Mouse (Mus musculus) Patski (cell line): Measurements from ENCODE around the gene Foxn1. TPM values are rescaled to one million over a fixed set of nuclear protein-coding genes. Genes with fewer than 3 reads are reported as not detected.

Experiments
- ATAC-seq: fragments of 100-300 bp; one replicate; pipeline ENCODE4 v1.8.0; 2021
- CTCF ChIA-PET: fragments of 350-600 bp; sonication (Branson Sonifier 250); formaldehyde crosslinking; loops from one replicate; lab custom pipeline; 2022; ENCODE audit warnings: inconsistent platforms; lab: Charles Lee
- POLR2A ChIA-PET: fragments of 350-600 bp; sonication (Branson Sonifier 250); formaldehyde crosslinking; loops from one replicate; lab custom pipeline; 2022; ENCODE audit warnings: antibody characterized with exemption, inconsistent platforms; lab: Charles Lee
- DNase-seq: peaks from one replicate; pipeline ENCODE4 v3.0.0-alpha.2; 2011; ENCODE audit warnings: low read depth, low spot score
- H3K27me3 ChIP-seq: fragments of 371-371 bp; one replicate; pipeline ENCODE4 v1.5.1; 2021
- CTCF ChIP-seq: fragments of 100-300 bp; IDR thresholded peaks from one replicate; pipeline ENCODE4 v1.5.1; 2021
- in situ Hi-C: fragments of 300-500 bp; cut with MboI; formaldehyde crosslinking; loops from 3 replicates; pipeline ENCODE4 v1.11.1; 2018; ENCODE audit warnings: low pct_unique_long_range_greater_than_20kb, mixed read lengths
- polyA plus RNA-seq: library from polyadenylated mRNA; unstranded; gene quantifications from one replicate; pipeline ENCODE4 v1.2.3, GENCODE M21; 2021

Gene Foxn1
- polyA plus RNA-seq, 1 experiment from 2014 or later, result 0.37 TPM

DNA sequence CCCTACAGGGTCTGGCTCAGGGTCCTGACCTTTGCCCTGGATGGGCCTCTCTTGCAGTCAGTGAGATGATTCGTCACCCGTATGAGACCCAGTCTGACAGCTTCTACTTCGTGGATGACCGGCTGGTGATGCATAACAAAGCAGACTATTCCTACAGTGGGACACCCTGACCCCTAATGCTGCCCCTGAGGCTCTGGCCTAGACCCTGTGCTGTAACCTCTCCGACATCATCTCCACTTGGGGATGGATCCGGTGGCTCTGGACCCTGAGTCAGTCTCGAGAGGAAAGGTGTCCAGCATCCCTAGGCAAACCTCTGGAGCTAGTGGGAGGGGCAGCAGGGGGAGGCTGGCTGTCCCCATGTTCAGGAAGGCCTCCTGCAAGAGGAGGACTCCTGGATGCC is 37.9 kb downstream of the Foxn1 start:
- ChIA-PET CTCF (interaction anchor here (0.9 to 1.2 kb wide), 2 partner anchors 49 to 62 kb away, joined by 3 to 4 read pairs; no protein-coding TSS in a partner anchor), POLR2A (no interaction called here)
- in situ Hi-C loops, result no loop called here

DNA sequence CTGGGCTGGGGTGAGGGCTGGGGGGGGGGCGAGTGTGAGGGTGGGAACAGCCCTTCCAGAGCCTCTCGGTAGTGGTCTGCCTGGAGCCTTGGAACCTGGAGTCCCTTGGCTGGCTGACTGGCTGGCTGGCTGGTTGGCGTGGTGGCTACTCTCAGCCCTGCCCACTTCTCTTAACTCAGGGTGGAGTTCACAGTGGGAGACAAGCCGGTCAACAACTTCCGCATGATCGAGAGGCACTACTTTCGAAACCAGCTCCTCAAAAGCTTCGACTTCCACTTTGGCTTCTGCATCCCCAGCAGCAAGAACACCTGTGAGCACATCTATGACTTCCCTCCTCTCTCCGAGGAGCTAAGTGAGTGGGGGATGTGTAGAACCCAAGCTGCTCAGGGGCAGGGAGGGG is 38.5 kb downstream of the Foxn1 start:
- DNase-seq, result no peak
- ChIA-PET CTCF (interaction anchor here (0.9 to 1.2 kb wide), 2 partner anchors 50 to 61 kb away, joined by 3 to 4 read pairs; no protein-coding TSS in a partner anchor), POLR2A (no interaction called here)

More for the DNA sequence above, 37.9 kb downstream of the Foxn1 start:
- H3K27me3 ChIP-seq, result no peaks in the 10 kb centered on the region
- ATAC-seq (no peak), DNase-seq (no peak)
- no peak for TF ChIP-seq CTCF

DNA sequence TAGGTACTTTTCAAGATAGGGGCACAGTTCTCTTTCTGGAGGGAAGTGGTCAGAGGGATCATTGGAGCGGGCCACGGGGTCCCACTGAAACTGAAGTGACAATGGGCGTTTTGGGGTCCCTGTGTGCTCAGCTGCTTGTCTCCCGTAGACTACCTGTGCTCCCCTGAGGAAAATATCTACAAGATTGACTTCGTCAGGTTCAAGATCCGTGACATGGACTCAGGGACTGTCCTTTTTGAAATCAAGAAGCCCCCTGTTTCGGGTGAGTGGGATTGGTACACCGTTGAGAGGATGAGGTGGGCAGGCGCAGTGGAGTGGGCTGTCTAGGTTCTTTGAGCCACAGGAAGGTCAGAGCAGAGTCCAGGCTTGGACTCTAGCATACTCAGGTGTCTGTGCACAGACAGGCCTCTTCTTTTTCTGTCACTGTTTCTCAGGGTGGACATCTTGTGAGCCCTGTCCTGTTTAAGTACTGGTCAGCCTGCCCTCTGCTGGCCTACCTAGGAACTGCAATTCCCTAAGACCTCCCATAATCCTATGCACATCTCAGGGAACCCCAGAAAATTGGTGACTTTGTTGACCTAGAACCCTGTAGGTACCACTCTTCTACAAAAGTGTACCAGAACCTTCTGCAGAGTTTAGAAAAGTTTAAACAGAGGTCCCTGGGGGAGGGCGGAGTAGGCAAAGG is 39.1 kb downstream of the Foxn1 start:
- CTCF ChIA-PET, result interaction anchor here (0.9 to 1.4 kb wide), 3 partner anchors 50 to 61 kb away, joined by 3 to 4 read pairs (median 4); no protein-coding TSS in a partner anchor
- H3K27me3 ChIP-seq, result no peaks in the 10 kb centered on the region
- ATAC-seq (no peak), DNase-seq (no peak)
- POLR2A ChIA-PET, result interaction anchor here (0.6 to 1.8 kb wide), 3 partner anchors 14 to 845 kb away, joined by 3 to 6 read pairs (median 6); no protein-coding TSS in a partner anchor
- in situ Hi-C loops, result no loop called here
- TF ChIP-seq CTCF, result peak; percentile 93

More for the DNA sequence above, 38.5 kb downstream of the Foxn1 start:
- no peak for TF ChIP-seq CTCF
- ATAC-seq, result no peak
- in situ Hi-C loops, result no loop called here
- no peaks in the 10 kb centered on the region for H3K27me3 ChIP-seq

DNA sequence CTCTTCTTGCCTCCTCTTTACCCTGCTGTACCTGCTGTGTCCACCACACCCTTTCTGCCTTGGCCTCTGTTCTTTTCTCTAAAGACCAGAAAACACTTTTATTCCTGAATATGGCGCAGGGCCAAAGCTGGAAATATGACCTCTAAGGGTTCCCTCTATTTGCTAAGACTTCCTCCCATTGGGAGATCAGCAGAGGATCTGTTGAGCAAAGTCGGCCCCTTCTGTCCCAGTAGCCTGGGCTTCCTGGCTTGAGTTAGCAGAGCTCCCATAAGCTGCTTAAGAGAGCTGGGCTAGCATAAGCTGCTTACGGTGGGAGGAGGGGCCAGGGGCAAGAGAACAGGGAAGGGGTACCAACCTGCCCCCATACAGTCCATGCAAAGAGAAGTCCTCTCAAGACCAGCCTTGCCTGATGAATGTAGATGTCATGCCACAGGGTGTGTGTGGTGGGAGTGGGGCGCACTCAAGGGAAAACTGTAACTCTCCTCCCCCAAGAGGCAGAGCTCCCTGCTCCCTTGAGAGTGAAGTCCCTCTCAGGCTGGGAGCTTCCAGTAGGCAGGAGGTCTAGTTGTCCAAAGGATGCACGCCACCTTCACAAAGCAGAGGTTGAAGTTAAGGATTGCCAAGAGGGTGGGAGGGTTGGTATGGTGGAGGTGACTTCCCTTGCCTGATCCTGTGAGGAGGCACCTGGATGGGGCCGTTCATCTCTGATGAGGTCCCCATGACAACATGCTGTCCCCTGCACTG is 39.9 kb downstream of the Foxn1 start:
- no peaks in the 10 kb centered on the region for H3K27me3 ChIP-seq
- ChIA-PET CTCF (interaction anchor here (1.4 to 2.0 kb wide), 3 partner anchors 9 to 107 kb away, joined by 4 to 5 read pairs (median 4); no protein-coding TSS in a partner anchor), POLR2A (interaction anchor here (0.6 to 1.8 kb wide), 3 partner anchors 13 to 845 kb away, joined by 3 to 6 read pairs (median 6); no protein-coding TSS in a partner anchor)
- no peak for TF ChIP-seq CTCF
- no peak for DNase-seq
- in situ Hi-C loops, result no loop called here
- ATAC-seq, result no peak

DNA sequence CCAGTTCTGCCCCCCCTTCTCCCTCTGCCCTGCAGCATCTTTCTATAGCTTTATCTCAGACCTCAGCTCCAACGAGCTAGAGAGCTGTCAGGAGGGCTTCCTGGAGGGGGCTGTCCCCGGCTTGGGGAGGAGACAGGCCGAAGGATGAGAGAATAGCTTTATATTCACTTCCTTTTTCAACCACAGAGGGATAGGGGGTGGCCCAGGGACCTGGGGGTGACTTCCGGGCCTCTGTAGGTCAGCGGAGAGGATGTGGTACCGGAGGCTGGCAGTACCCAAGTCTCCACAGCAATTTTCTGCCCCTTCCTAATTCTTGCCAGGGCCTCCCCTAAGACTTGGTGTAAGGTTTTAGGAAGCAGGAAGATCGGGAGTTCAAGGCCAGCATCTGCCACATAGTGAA is 40.6 kb downstream of the Foxn1 start:
- ChIA-PET CTCF (interaction anchor here (1.5 to 2.0 kb wide), 2 partner anchors 10 to 107 kb away, joined by 4 to 5 read pairs; no protein-coding TSS in a partner anchor), POLR2A (interaction anchor here (1.0 to 1.8 kb wide), 2 partner anchors 12 to 83 kb away, joined by 3 to 6 read pairs; no protein-coding TSS in a partner anchor)
- DNase-seq (no peak), ATAC-seq (no peak)
- in situ Hi-C loops, result no loop called here
- TF ChIP-seq CTCF, result no peak
- no peaks in the 10 kb centered on the region for H3K27me3 ChIP-seq

DNA sequence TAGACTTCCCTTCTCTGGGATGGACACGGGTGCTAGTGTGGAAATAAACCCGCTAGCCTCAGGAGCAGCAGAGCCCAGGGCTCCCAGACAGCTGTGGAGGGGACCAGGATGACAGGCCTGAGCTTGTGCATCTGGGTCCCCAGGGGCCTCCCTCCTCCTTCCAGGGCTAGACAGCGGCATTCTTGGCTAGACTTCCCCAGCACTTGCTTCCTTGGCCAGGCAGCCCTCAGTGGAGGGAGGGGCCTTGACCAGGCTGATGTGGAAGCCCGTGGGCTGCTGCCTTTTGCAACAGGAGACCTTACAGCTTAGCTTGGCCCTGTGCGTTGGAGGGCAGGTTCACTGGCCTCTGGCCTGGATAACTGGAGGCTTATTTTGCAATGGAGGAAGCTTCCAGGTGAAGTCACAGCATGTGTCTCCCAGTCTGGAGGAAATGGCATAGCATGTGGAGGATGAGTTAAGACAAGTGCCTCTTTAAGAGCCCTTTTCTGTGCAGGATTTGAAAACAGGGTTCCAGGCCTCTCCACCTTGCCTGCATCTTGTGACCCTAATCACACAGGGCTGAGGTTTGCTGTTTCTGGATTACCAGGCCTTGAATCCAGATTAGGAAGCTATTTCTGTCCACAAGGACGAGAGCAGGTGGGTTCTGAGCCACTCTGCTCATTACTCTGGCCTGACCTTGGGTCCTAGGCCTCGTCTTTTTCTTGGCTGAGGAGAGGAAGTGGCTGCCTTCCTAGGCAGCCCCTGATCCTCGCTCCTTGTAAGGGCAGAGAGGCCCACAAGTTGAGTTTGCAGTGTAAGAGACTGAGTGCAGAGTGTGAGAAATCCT is 41.3 kb downstream of the Foxn1 start:
- DNase-seq (no peak), ATAC-seq (no peak)
- in situ Hi-C loops, result no loop called here
- CTCF ChIA-PET, result interaction anchor here (0.6 to 2.0 kb wide), 6 partner anchors 10 to 108 kb away, joined by 3 to 5 read pairs (median 3); no protein-coding TSS in a partner anchor
- H3K27me3 ChIP-seq, result no peaks in the 10 kb centered on the region
- TF ChIP-seq CTCF, result no peak
- POLR2A ChIA-PET, result interaction anchor here (1.1 kb wide), 1 partner anchor 13 kb away, joined by 3 read pairs; no protein-coding TSS in a partner anchor

DNA sequence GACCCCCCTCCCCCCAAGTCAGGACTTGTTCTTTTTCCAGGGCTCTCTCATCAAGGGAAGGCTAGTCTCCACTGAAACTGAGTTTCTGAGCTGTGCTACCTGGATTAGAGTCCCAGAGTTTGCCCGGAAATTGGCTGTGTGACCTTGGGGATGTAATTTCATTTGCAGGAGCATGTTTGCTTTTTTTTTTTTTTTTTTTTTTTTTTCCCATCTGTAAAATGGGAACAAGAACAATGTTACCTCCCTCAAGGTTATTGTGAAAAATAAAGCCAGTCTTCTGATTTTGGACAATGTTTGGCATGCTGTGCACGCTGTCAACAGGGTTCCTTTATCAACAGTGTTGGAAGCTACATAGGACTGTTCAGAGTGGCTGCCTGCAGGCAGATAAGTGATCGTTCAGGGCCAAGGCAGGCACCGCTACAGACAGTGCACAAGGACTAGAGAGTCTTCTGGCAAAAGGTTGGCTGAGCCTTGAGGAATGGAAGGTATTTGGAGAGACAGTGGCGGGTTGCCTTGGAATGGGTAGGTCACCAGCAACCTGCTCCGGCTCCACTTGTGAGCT is 41.9 kb downstream of the Foxn1 start:
- no peak for TF ChIP-seq CTCF
- in situ Hi-C loops, result no loop called here
- POLR2A ChIA-PET, result interaction anchor here (0.7 to 1.1 kb wide), 2 partner anchors 13 to 1498 kb away, joined by 3 to 4 read pairs; no protein-coding TSS in a partner anchor
- no peak for ATAC-seq
- no peaks in the 10 kb centered on the region for H3K27me3 ChIP-seq
- no peak for DNase-seq
- CTCF ChIA-PET, result interaction anchor here (0.6 to 2.0 kb wide), 5 partner anchors 11 to 82 kb away, joined by 3 to 5 read pairs (median 3); no protein-coding TSS in a partner anchor

DNA sequence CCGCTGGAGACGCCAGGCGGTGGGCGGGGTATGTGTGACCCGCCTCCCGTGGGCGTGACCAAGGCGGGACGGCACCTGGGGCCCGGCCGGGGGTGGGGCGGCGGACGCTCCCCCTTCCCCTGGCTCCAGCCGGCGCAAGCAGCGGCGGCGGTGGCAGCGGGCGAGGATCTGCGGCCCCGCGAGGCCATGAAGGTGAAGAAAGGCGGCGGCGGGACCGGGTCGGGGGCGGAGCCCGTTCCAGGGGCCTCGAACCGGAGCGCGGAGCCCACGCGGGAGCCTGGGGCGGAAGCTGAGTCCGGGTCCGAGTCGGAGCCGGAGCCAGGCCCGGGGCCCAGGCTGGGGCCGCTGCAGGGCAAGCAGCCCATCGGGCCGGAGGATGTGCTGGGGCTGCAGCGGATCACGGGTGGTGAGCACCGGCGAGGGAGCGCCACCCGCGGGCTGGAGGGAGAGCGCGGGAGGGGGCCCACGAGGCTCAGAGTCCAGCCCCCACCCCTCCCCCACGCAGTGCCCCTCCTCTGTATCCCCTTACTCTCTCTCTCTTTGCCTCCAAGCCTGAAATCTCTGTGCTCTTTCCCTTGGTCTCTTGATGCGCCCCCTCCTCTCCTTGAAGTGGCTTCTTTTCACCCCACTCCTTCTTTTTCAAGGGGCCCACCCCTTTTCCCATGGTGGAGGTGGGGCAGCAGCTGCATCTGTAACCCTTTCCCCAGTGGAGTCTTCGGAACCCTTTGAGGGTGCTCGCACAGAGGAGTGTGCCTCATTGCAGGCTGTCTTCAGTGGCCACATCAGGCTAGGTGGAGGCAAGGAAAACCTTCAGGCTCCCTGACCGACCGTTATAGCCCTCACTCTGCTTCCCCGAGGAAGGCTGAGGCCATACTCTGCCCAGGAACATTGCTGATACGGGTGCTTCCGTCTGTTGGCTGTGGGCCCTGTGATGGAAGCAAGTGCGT is 42.7 kb downstream of the Foxn1 start, which contains the start of gene Unc119:
Gene Unc119, plus strand, starts transcription at position 102 of the 947 bp plus-strand sequence.
- POLR2A ChIA-PET, result interaction anchor here (0.5 to 1.1 kb wide), 4 partner anchors 12 to 1498 kb away, joined by 3 to 4 read pairs (median 3); no protein-coding TSS in a partner anchor
- DNase-seq (no peak), ATAC-seq (peak; percentile 41)
- no peak for TF ChIP-seq CTCF
- H3K27me3 ChIP-seq, result no peaks in the 10 kb centered on the region
- CTCF ChIA-PET, result interaction anchor here (0.9 kb wide), 1 partner anchor 81 kb away, joined by 3 read pairs; no protein-coding TSS in a partner anchor
- in situ Hi-C loops, result no loop called here
